Mouse (Mus musculus) liver, embryonic 15.5 days (tissue): Measurements from ENCODE around the gene Slx4. TPM values are rescaled to one million over a fixed set of nuclear protein-coding genes. Genes with fewer than 3 reads are reported as not detected.

Experiments
- ATAC-seq: fragments of 200-750 bp; cut with Nextera tagmentation; 2 replicates; pipeline ENCODE4 v1.8.0; 2017; ENCODE audit warnings: moderate number of reproducible peaks, mild to moderate bottlenecking, moderate library complexity; ENCODE audit not compliant: insufficient read depth
- H3K27ac ChIP-seq: fragments of 300-500 bp; sonication (generic); replicated peaks from 2 replicates; pipeline ENCODE4 v1.5.1; 2015; ENCODE audit warnings: mild to moderate bottlenecking, inconsistent platforms
- H3K27me3 ChIP-seq: fragments of 300-500 bp; sonication (generic); 2 replicates; pipeline ENCODE4 v1.6.1; 2015; ENCODE audit warnings: mild to moderate bottlenecking, inconsistent platforms
- H3K36me3 ChIP-seq: fragments of 300-500 bp; sonication (generic); replicated peaks from 2 replicates; pipeline ENCODE4 v1.6.1; 2015; ENCODE audit warnings: moderate library complexity, mild to moderate bottlenecking, inconsistent platforms
- H3K4me1 ChIP-seq: fragments of 300-500 bp; sonication (generic); replicated peaks from 2 replicates; pipeline ENCODE4 v1.6.1; 2015; ENCODE audit warnings: inconsistent platforms
- H3K4me2 ChIP-seq: fragments of 300-500 bp; sonication (generic); 2 replicates; pipeline ENCODE4 v1.6.1; 2015; ENCODE audit warnings: moderate library complexity, mild to moderate bottlenecking, inconsistent platforms
- H3K4me3 ChIP-seq: fragments of 300-500 bp; sonication (generic); replicated peaks from 2 replicates; pipeline ENCODE4 v1.5.1; 2015; ENCODE audit warnings: mild to moderate bottlenecking, inconsistent platforms
- H3K9ac ChIP-seq: fragments of 300-500 bp; sonication (generic); 2 replicates; pipeline ENCODE4 v1.6.1; 2015; ENCODE audit warnings: moderate library complexity, mild to moderate bottlenecking, inconsistent platforms
- H3K9me3 ChIP-seq: fragments of 300-500 bp; sonication (generic); replicated peaks from 2 replicates; pipeline ENCODE4 v1.6.1; 2016; ENCODE audit warnings: inconsistent platforms
- WGBS: fragments of 180-500 bp; shearing (Covaris S2); methylation state at CpG from one replicate; pipeline ENCODE4 v1.1.7; 2015; ENCODE audit warnings: mixed read lengths; ENCODE audit not compliant: insufficient replicate concordance; 5-methylcytosine and 5-hydroxymethylcytosine counted together
- polyA plus RNA-seq: library from polyadenylated mRNA; unstranded; fragments of >200 nt; fragmentation: Nextera tagmentation; extraction: Ambion mirVana; gene quantifications from 2 replicates; pipeline ENCODE4 v1.2.1, GENCODE M21; 2015

The Slx4 gene
- polyA plus RNA-seq, 1 experiment from 2014 or later, result 6.3 TPM

DNA sequence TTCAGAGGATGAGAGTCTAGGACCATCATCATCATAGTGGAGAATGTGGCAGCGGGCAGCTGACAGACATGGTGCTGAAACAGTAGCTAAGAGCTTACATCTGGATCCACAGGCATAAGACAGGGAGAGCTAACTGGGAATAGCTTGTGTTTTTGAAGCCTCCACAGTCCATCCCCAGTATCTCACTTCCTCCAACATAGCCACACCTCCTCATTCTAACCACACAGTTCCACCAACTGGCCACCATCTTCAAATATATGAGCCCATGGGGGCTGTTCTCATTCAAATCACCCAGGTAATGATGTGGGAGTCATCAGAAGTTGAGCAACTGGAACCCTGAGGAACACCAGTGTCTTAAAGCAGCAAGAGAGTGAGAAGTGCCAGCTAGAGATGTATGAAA lies 52.4 kb downstream of the Slx4 start:
- Histone ChIP-seq H3K4me1 (no peaks in the 10 kb centered on the region), H3K27me3 (no peaks in the 10 kb centered on the region), H3K4me3 (no peak overlapping the region), H3K27ac (no peak overlapping the region), H3K9me3 (no peaks in the 10 kb centered on the region), H3K36me3 (no peaks in the 10 kb centered on the region), H3K9ac (no peak overlapping the region), H3K4me2 (no peak overlapping the region)
- WGBS, result 51% methylated on average over 1 of the region's 1 CpGs
- ATAC-seq, result no peak

DNA sequence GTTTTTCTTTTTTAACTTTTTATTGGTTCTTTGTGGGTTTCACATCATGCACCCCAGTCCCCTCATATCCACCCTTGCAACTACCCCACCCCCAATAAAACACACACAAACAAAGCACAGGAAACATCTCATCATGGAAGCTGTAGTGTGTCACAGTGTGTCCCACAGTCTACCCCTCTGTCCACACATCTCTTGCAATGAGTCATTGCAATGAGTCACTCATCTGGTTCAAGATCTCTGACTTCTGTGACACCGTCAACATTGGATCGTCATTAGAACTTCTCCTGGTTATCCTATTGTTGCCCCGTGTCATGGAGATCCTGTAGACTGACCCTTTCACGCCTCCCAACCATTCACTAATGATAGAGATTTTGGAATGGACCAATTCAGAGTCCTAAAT lies 68.9 kb downstream of the Slx4 start:
- no peak overlapping the region for H3K27ac ChIP-seq
- no peak overlapping the region for H3K4me3 ChIP-seq
- WGBS, result 73% methylated on average over 4 of the region's 4 CpGs
- peaks cover 30% of the 10 kb centered on the region for H3K36me3 ChIP-seq
- H3K9me3 ChIP-seq, result no peaks in the 10 kb centered on the region
- no peaks in the 10 kb centered on the region for H3K27me3 ChIP-seq
- H3K9ac ChIP-seq, result no peak overlapping the region
- 0 out of 2 replicates have a peak, but pooled peaks cover 4% of the 10 kb centered on the region for H3K4me1 ChIP-seq
- H3K4me2 ChIP-seq, result no peak overlapping the region
- no peak for ATAC-seq

DNA sequence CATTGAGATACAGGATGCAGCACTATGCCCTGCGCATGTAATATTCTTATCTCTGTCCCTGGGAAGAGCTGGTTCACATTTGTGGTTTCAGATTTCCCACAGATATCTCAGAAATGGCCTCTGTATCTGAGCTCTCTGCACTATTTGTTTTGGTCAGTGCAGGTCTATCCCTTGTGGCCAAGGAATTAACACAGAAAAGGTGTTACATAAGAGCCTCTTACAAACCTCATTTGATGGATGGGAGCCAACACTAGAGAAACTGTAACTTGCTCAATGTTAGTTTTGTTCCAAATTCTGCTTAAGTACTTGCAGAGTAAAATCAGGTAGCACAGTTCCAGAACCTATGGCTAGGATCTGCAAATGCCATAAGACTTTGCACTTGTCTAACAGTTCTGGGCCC lies 69.5 kb downstream of the Slx4 start:
- Histone ChIP-seq H3K4me2 (no peak overlapping the region), H3K9ac (no peak overlapping the region), H3K4me3 (no peak overlapping the region), H3K27me3 (no peaks in the 10 kb centered on the region), H3K36me3 (peaks cover 34% of the 10 kb centered on the region), H3K4me1 (0 out of 2 replicates have a peak, but pooled peaks cover 4% of the 10 kb centered on the region), H3K9me3 (no peaks in the 10 kb centered on the region), H3K27ac (no peak overlapping the region)
- WGBS, result 50% methylated on average over 1 of the region's 1 CpGs
- ATAC-seq, result no peak

DNA sequence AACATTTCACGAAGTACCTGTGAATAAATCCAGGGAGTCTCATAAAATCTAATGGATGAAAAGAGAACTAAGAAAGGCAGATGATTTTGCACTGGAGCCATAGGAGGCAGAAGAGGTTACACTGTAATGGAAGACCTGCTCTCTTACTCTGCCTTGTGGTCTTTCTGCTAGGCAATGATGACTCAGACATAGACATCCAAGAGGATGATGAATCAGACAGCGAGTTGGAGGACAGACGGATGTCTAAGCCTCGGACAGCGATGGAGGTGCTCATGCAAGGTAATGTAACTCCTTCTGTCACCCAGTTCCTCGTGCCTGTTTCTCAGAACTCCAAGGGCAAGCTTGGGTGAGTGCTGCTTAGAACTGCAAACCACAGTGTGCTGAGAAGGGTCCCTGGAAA lies 70.0 kb downstream of the Slx4 start:
- WGBS, result 79% methylated on average over 6 of the region's 6 CpGs

DNA sequence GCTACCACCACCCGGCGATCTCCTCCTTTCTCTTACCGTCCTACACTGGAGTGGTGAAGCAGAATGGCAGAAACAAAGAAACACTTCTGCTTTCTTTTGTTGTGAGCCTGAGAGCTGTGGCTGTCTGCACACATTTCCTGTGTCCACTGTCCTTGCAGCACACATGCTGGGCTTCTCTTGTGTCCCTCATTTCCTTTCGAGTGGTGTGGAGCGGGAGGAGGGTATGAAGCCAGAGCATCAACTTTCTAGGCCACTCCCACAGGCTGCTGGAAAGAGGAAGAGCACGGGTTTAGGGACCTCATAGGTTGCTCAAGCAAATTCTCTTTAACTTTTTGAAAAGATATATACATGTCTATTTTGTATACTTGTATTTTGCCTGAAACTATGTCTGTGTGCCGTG lies 74.4 kb downstream of the Slx4 start:
- ATAC-seq, result no peak
- 53% methylated on average over 7 of the region's 7 CpGs for WGBS
- Histone ChIP-seq H3K9ac (no peak overlapping the region), H3K27me3 (no peaks in the 10 kb centered on the region), H3K4me2 (no peak overlapping the region), H3K4me3 (no peak overlapping the region), H3K9me3 (no peaks in the 10 kb centered on the region), H3K27ac (no peak overlapping the region), H3K4me1 (0 out of 2 replicates have a peak, but pooled peaks cover 4% of the 10 kb centered on the region), H3K36me3 (peaks cover 36% of the 10 kb centered on the region)

More for the DNA sequence above, 70.0 kb downstream of the Slx4 start:
- Histone ChIP-seq H3K4me3 (no peak overlapping the region), H3K4me2 (no peak overlapping the region), H3K27ac (no peak overlapping the region), H3K36me3 (peaks cover 32% of the 10 kb centered on the region), H3K4me1 (0 out of 2 replicates have a peak, but pooled peaks cover 4% of the 10 kb centered on the region), H3K9ac (no peak overlapping the region), H3K27me3 (no peaks in the 10 kb centered on the region), H3K9me3 (no peaks in the 10 kb centered on the region)
- ATAC-seq, result no peak

Other genes with a start within 250 kb of the Slx4 start
- not detected in 2 replicates for gene Olfr15, start 172.9 kb downstream of the Slx4 start, polyA plus RNA-seq
- 0.24 and 0.48 TPM in 2 replicates for gene Zfp174, start 156.5 kb downstream of the Slx4 start, polyA plus RNA-seq
- 21.9 and 24.3 TPM in 2 replicates for gene Naa60, start 131.4 kb downstream of the Slx4 start, polyA plus RNA-seq
- gene Zfp597, start 119.2 kb downstream of the Slx4 start, polyA plus RNA-seq, result 2.1 and 2.2 TPM in 2 replicates
- 0.43 and 0.46 TPM in 2 replicates for gene Gm20695, start 119.1 kb downstream of the Slx4 start, polyA plus RNA-seq
- 2.0 and 2.7 TPM in 2 replicates for gene 1700037C18Rik, start 95.1 kb downstream of the Slx4 start, polyA plus RNA-seq
- gene Cluap1, start 95.0 kb downstream of the Slx4 start, polyA plus RNA-seq, result 4.6 and 6.4 TPM in 2 replicates
- 0.18 and 0.31 TPM in 2 replicates for gene Nlrc3, start 27.1 kb downstream of the Slx4 start, polyA plus RNA-seq
- 0.88 and 1.0 TPM in 2 replicates for gene Dnase1, start 33.2 kb upstream of the Slx4 start, polyA plus RNA-seq
- 75.6 and 81.1 TPM in 2 replicates for gene Trap1, start 74.1 kb upstream of the Slx4 start, polyA plus RNA-seq
- gene Crebbp, start 210.2 kb upstream of the Slx4 start, polyA plus RNA-seq, result 7.9 and 8.3 TPM in 2 replicates